Mouse (Mus musculus) hindbrain, postnatal 0 days (tissue): ENCODE results near the gene Card11. TPM values are rescaled to one million over a fixed set of nuclear protein-coding genes. Genes with fewer than 3 reads are reported as not detected.

Source experiments
- ATAC-seq: fragments of 200-750 bp; cut with Nextera tagmentation; 2 replicates; pipeline ENCODE4 v1.8.0; 2017; ENCODE audit warnings: mild to moderate bottlenecking, moderate TSS enrichment, moderate library complexity
- DNase-seq: peaks from one replicate; pipeline ENCODE4 v3.0.0-alpha.2; 2015; ENCODE audit warnings: low spot score
- H3K27ac ChIP-seq: fragments of 300-500 bp; sonication (generic); 2 replicates; pipeline ENCODE4 v1.5.1; 2014; ENCODE audit warnings: mild to moderate bottlenecking
- H3K27me3 ChIP-seq: fragments of 300-500 bp; sonication (generic); 2 replicates; pipeline ENCODE4 v1.6.1; 2014; ENCODE audit warnings: low read length, mixed read lengths; ENCODE audit not compliant: insufficient read depth
- H3K36me3 ChIP-seq: fragments of 300-500 bp; sonication (generic); 2 replicates; pipeline ENCODE4 v1.6.1; 2014; ENCODE audit warnings: low read length, mixed read lengths; ENCODE audit not compliant: insufficient read depth
- H3K4me1 ChIP-seq: fragments of 300-500 bp; sonication (generic); 2 replicates; pipeline ENCODE4 v1.6.1; 2014; ENCODE audit warnings: antibody characterized with exemption, low read length, mixed read lengths; ENCODE audit not compliant: insufficient read depth
- H3K4me2 ChIP-seq: fragments of 300-500 bp; sonication (generic); 2 replicates; pipeline ENCODE4 v1.6.1; 2014; ENCODE audit warnings: low read depth, mild to moderate bottlenecking, low read length, moderate library complexity, mixed read lengths
- H3K4me3 ChIP-seq: fragments of 300-500 bp; sonication (generic); 2 replicates; pipeline ENCODE4 v1.5.1; 2014; ENCODE audit warnings: low read length
- H3K9ac ChIP-seq: fragments of 300-500 bp; sonication (generic); replicated peaks from 2 replicates; pipeline ENCODE4 v1.6.1; 2014; ENCODE audit warnings: mild to moderate bottlenecking, low read length, moderate library complexity, mixed read lengths
- H3K9me3 ChIP-seq: fragments of 300-500 bp; sonication (generic); 2 replicates; pipeline ENCODE4 v1.6.1; 2016; ENCODE audit warnings: low read length, mixed read lengths
- CTCF ChIP-seq: IDR thresholded peaks from 2 replicates; pipeline ENCODE4 v1.5.1; 2016; ENCODE audit warnings: antibody characterized with exemption, control low read depth, low read depth
- WGBS: fragments of 180-500 bp; shearing (Covaris S2); extraction: QIAGEN DNeasy Blood & Tissue Kit; methylation state at CpG from one replicate; pipeline ENCODE4 v1.1.7; 2014; 5-methylcytosine and 5-hydroxymethylcytosine counted together
- polyA plus RNA-seq: library from polyadenylated mRNA; unstranded; fragments of >200 nt; fragmentation: Nextera tagmentation; extraction: Ambion mirVana; gene quantifications from 2 replicates; pipeline ENCODE4 v1.2.1, GENCODE M21; 2015
- total RNA-seq: library from RNA; depleted of rRNA; stranded (reverse); fragments of >200 nt; gene quantifications from 2 replicates; pipeline ENCODE4 v1.2.3, GENCODE M21; 2014

The Card11 gene
- total and polyA plus RNA-seq, 2 experiments from 2014 or later, result 0.18 TPM; not detected in 1

GRCm38 (mm10) chr5:140960732-140961131 lies 39.6 kb downstream of the Card11 start:
- ATAC-seq, result no peak
- Histone ChIP-seq H3K4me3 (no peak overlapping the region), H3K27ac (no peak overlapping the region), H3K9me3 (no peaks in the 10 kb centered on the region), H3K4me2 (no peak overlapping the region), H3K9ac (no peak overlapping the region), H3K36me3 (no peaks in the 10 kb centered on the region), H3K27me3 (no peaks in the 10 kb centered on the region), H3K4me1 (no peaks in the 10 kb centered on the region)
- TF ChIP-seq CTCF, result no peak; the same call in 1 of the 2 replicates
- WGBS, result 77% methylated on average over 6 of the region's 6 CpGs
- no peak for DNase-seq

DNA sequence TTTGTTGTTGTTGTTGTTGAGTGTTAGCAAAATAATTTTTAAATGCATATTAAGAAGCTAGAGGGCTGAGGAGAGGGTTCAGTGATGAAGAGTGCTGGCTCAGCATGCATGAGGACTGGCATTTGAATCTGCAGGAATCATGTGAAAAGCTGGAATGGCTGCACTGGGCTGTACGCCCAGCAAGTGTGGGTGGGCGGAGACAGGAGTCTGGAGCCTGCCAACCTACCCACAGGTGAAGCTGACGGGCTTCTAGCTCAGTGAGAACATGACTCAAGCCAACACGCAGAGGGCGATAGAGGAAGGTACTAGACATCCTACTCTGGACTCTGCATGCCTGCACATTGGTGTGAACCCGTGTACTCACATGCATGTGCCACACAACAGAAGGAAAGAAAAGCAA lies 41.2 kb downstream of the Card11 start:
- H3K27me3 ChIP-seq, result no peaks in the 10 kb centered on the region
- no peak overlapping the region for H3K9ac ChIP-seq
- ATAC-seq (no peak), DNase-seq (no peak)
- no peaks in the 10 kb centered on the region for H3K9me3 ChIP-seq
- WGBS, result 69% methylated on average over 6 of the region's 6 CpGs
- no peaks in the 10 kb centered on the region for H3K4me1 ChIP-seq
- no peak overlapping the region for H3K27ac ChIP-seq
- H3K36me3 ChIP-seq, result no peaks in the 10 kb centered on the region
- H3K4me2 ChIP-seq, result no peak overlapping the region
- 0 out of 2 replicates have a peak, but pooled peaks have one; percentile 5 for TF ChIP-seq CTCF
- no peak overlapping the region for H3K4me3 ChIP-seq

- no peaks in the 10 kb centered on the region for H3K27me3 ChIP-seq
- no peaks in the 10 kb centered on the region for H3K4me1 ChIP-seq
- no peak for ATAC-seq
- no peaks in the 10 kb centered on the region for H3K9me3 ChIP-seq
- no peak overlapping the region for H3K9ac ChIP-seq
- no peak overlapping the region for H3K27ac ChIP-seq
- TF ChIP-seq CTCF, result peak; percentile 4; the same call in 1 of the 2 replicates
- H3K4me2 ChIP-seq, result no peak overlapping the region
- no peak for DNase-seq
- no peaks in the 10 kb centered on the region for H3K36me3 ChIP-seq
- H3K4me3 ChIP-seq, result no peak overlapping the region
- WGBS, result 93% methylated on average over 4 of the region's 4 CpGs
Measured at GRCm38 (mm10) chr5:140957106-140957505, 43.3 kb downstream of the Card11 start.

DNA sequence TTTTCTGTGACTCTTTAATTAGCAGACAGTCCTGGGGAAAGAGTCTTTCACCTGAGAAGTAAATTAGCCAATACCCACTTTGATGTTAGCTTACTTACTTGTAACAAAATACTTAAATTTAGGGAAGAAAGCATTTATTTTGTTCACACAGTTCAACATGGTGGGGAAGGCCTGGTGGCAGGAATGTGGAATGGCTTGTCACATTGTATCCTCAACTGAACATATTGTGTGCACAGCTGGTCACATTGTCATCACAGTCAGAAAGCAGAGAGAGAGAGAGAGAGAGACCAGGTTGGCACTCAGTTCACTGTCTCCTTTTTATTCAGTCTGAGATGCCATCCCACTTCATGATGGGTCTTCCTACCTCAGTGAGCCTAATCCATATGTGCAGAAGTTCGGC lies 44.7 kb downstream of the Card11 start:
- Histone ChIP-seq H3K4me1 (no peaks in the 10 kb centered on the region), H3K9ac (no peak overlapping the region), H3K4me2 (no peak overlapping the region), H3K4me3 (no peak overlapping the region), H3K27me3 (no peaks in the 10 kb centered on the region), H3K36me3 (no peaks in the 10 kb centered on the region), H3K9me3 (no peaks in the 10 kb centered on the region), H3K27ac (no peak overlapping the region)
- ATAC-seq, result no peak
- WGBS, result 84% methylated on average over 1 of the region's 1 CpGs
- DNase-seq, result peak; percentile 23
- TF ChIP-seq CTCF, result peak; percentile 53

GRCm38 (mm10) chr5:140951801-140952200 lies 48.6 kb downstream of the Card11 start:
- DNase-seq (no peak), ATAC-seq (no peak)
- H3K4me3 ChIP-seq, result no peak overlapping the region
- no peak overlapping the region for H3K9ac ChIP-seq
- H3K27me3 ChIP-seq, result no peaks in the 10 kb centered on the region
- no peaks in the 10 kb centered on the region for H3K9me3 ChIP-seq
- H3K4me1 ChIP-seq, result no peaks in the 10 kb centered on the region
- TF ChIP-seq CTCF, result no peak
- no peaks in the 10 kb centered on the region for H3K36me3 ChIP-seq
- WGBS, result 80% methylated on average over 5 of the region's 5 CpGs
- no peak overlapping the region for H3K4me2 ChIP-seq
- no peak overlapping the region for H3K27ac ChIP-seq

DNA sequence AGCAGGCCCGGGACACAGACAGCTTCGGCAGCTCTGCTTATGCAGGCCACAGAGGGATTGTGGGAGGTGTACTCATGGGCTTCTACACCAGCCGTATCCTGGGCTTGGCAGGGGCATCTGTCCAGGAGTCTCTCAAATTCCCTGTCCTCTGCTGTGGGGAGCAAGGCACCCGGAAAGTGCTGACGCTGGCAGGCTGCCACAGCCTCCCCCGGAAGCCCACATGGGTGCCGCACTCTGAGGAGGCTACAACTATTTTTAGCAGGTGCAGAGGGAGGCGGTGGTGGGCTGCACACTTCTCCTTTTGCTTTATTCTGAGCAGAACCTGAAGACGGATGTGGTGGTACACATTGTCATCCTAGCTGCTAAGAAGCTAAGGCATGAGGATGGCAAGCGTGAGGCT lies 52.4 kb downstream of the Card11 start:
- ATAC-seq (no peak), DNase-seq (no peak)
- Histone ChIP-seq H3K4me2 (no peak overlapping the region), H3K36me3 (no peaks in the 10 kb centered on the region), H3K27me3 (no peaks in the 10 kb centered on the region), H3K27ac (no peak overlapping the region), H3K9me3 (no peaks in the 10 kb centered on the region), H3K4me3 (no peak overlapping the region), H3K9ac (no peak overlapping the region), H3K4me1 (no peaks in the 10 kb centered on the region)
- 74% methylated on average over 10 of the region's 10 CpGs for WGBS
- no peak for TF ChIP-seq CTCF

- WGBS, result 86% methylated on average over 6 of the region's 6 CpGs
- ATAC-seq, result no peak
- Histone ChIP-seq H3K36me3 (no peaks in the 10 kb centered on the region), H3K27me3 (no peaks in the 10 kb centered on the region), H3K9ac (no peak overlapping the region), H3K4me1 (peaks cover under 1% of the 10 kb centered on the region; the same call in 1 of the 2 replicates), H3K4me3 (no peak overlapping the region), H3K9me3 (no peaks in the 10 kb centered on the region), H3K4me2 (no peak overlapping the region), H3K27ac (no peak overlapping the region)
- DNase-seq, result no peak
- TF ChIP-seq CTCF, result no peak
Measured at GRCm38 (mm10) chr5:140946034-140946433, 54.3 kb downstream of the Card11 start.
